Mouse (Mus musculus) heart, adult 11 months (tissue): ENCODE measurements at regions not wholly inside any gene's neighbourhood (a gene's known extent, or its start where the extent isn't known, plus 50 kb on each side); places are given as distances from the start of the nearest gene placed in this dataset.
A peak's percentile ranks its signal among the peaks of the same experiment; 100 is the strongest.

Experiments used
- DNase-seq: peaks from one replicate; pipeline ENCODE4 v3.0.0; 2022

DNA sequence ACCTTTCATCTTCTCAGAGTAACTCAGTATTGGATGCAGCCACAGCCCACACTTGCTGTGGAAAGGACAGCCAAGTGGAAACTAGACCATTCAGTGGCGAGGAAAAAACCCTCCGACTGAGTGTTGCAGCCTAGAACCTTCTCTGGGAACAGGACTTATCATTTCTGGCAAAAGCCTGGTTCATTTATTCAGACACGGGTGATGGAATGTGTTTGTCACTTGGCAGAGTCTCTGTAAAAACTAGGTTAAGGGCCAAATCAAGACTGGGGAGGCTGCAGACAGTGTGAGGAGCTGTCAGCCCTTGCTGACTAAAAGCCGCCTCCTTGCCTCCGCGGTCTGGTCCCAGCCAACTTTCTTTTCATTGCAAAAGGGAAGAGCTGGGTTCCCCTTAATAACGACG lies 212.3 kb upstream of the Pgrmc2 start:
- DNase-seq, result peak; percentile 99

DNA sequence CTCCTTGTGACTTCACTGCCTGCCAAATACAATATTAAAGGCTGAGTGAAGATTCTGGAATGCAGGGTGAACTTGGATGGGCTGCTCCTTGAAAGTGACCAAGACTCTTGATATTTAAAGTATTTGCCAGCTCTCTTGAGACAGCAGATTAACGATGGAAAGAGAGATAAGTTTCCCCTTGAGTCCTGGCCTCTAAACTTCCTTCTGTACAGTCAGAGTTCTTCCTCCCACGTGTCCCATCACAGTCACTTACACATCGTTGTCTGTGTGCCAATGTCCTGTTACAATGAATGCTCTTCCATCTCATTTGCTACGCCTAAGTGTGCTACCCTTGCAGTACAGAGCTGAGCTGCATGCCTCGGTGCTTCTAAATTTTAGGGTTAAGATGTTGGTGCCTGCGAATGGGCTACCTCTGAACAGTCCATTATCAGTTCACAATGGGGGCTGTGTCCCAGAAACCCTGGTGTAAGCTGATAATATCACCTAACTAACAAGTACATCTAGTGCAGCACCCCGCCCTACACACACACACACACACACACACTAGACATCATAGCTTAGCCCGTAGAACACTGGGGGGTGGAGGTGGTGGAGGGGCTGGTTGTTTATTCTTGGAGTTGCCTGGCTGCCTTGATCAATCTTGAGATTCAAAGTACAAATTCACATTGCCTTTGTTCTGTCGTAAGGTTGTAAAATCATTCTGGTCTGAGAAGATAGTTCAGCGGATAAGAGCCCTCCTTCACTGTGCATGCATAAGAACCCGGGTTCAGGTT lies 207.9 kb upstream of the Pgrmc2 start:
- DNase-seq, result no peak

DNA sequence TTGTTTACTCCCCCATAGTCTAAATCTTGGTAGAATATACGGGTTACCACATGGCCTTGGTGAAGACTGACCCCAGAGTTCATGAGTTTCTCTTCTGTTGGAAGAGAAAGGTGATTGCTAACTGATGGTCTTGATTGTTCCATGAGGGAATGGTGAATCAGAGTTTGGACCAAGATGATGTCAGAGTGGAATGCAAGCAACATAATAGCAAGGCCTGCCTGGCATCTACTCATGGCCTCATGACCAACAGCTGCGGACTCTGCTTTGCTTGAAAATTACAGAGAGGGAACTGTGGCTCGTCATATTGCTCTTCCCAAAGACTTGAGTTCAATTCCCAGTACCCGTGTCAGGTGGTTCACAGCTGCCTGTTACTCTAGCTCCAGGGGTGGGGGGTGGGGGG lies 205.9 kb upstream of the Pgrmc2 start:
- no peak for DNase-seq

DNA sequence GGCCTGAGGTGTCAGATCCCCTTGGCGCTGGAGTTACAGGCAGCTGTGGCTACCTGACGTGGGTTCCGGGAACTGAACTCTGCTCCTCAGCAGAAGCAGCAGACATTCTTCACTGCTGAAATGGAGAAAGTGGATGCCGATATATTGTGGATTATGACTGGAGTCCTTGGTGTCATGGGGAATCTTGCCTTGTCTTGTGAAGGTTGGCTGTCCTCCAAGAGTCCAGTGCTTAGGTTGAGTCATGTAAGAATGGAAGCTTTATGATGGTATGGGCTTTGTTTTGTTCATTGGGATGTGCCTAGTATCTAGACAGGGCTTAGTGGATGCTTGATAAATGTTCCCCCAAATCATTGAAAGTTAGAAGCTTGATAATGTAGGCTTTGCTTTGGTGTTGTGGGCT lies 205.2 kb upstream of the Pgrmc2 start:
- no peak for DNase-seq

DNA sequence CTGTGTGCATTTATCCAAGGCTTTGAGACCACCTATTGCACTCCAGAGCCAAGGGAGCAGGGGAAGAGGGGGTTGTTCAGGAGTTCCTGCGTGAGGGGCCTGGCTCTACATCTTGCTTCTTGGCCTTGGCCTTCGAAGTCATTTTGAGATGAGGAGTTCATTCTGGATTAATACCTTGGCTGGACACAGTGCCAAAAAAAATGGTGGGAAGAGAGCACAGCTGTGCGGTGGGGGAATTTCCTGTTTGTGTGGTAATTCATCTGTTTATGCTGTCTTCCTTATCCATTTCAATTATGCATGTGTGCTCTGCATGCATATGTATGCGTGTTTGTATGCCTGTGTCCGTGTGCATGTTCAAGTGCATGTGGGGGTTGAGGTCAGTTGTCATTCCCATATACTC lies 202.5 kb upstream of the Pgrmc2 start:
- DNase-seq, result no peak

DNA sequence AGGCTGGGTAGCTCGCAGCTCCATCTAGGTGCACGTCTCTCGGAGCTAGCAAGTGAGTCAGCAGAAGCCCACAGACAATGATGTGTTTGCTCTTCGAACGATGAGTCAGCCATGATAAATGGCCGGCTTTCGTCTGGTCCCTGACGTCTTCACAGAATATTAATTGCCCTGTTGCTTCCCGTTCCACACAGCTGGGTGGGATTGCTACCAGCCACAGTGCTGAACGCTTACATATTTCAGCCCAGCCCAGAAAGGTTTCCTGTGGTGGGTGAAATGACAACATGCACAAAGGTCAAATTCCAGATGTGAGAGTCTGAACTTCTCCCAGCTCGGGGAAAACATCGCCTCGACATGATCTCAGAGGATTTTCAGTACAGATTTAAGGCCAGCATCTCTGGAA lies 202.1 kb upstream of the Pgrmc2 start:
- DNase-seq, result peak; percentile 98

DNA sequence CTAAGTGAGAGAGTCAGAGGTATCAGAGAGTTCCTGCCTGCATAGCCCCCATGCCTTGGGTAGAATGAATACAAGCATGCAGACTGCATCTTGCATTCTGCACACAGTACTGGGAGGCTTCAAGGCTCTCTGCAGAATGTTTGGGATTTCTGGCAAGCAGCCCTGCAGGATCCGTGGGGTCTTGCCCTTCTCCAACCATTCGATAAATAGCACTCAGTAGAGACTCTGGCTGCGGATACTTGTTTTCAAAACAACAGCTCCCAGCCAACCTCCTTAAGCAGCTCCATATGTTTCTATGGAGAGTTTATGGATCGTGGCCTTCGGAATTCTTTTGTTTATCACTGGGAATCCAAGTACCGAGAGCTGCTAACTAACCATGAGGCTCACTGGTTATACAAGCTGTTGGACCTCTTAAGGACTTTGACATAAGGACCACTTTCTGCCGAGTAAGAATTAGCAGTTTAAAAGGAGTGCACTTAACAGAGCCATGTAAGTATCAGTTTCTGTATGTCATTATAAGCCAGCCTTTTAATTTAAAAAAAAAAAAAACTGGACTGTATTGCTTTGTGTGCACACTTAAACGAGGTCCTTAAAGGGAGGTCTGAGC lies 199.7 kb upstream of the Pgrmc2 start:
- no peak for DNase-seq

DNA sequence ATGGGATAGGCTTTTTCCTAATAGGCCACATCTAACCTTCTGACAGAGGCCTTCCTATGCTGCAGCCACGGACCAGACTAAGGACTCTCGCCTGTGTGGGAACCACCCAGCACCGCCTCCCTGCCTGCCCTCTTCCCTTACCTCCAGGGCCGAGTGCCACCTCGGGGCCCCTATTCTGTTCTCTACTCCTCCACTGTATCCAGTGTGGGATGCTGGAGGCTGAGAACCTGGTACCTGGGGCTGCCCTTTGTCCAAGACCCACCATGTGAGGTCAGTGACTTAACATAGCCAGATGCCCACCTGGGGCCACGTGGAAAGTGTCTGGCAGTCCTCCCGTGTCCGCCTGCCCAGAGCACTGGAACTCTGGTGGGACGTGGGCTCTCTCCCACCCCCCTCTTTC lies 193.2 kb upstream of the Pgrmc2 start:
- DNase-seq, result peak; percentile 88

DNA sequence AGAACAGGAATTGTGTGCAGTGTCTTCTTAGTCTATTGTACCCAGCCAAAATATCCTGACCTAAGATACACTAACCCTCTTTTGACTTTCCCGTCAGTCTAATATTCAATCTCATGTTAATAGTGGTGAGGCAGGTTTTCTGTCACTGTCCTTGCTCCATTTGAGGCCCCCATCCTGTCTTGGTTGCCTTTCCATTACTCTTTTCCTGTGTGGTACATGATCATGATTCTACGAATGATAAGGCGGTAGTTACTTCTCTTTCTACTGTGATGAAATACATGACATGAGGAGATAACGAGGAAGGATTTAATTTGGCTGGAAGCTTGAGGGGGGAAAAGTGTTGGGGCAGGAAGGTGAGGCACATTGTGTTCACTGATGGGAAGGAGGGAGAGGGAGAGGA lies 185.7 kb upstream of the Pgrmc2 start:
- peak; percentile 13 for DNase-seq

DNA sequence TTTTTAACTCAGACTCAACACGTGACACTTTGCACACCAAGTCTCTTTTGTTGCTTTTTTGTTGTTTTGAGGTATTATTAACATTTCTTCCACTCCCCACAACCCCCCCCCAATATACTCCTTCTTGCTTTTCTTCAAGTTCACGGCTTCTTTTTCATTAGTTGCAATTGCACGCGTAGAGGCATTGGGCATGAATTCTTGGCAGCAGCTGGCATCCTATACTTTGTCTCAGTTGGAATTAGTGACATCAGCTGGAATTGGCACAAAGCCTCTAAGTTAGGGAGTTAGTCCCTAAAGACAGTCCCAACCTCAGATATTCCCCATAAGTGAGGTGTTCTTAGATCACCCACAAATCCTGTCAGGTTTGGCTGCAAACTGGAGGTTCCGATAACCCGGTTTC lies 183.4 kb upstream of the Pgrmc2 start:
- DNase-seq, result no peak

DNA sequence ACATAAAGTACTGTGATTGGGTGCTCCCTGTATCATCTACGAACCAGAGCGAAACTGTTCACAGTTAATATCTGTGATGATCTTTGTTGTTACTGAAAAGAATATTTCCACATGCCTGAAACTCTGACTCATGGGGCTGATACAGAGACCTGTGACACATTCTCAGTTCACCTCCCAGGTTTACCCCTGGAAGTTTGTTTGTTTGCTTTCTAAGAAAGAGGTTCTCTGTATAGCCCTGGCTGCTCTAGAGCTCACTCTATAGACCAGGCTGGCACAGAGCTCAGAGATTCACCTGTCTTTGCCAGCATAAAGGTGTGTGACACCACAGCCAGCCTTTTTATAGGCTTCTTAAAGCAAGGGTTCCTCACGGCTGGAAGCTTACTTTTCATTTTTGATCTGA lies 182.6 kb upstream of the Pgrmc2 start:
- DNase-seq, result peak; percentile 58

DNA sequence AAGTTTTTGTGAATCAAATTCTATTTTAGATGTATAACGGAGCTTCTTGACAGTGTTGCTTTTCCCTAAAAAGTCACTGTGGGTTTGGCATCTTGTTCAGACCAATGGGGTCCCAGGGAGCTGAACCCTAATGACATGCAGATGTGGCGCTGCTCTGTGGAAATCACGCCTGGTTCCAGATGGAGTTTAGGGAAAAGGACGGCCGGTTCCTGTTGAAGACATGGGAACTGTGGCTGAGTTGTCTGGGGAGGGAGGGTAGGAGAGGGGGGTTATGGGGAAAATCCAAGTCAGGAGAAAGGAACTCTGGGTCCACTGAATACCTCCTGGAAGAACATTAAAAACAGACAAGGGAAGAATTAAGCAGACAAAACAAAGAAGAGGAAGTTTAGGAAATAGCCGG lies 175.4 kb upstream of the Pgrmc2 start:
- DNase-seq, result peak; percentile 94

DNA sequence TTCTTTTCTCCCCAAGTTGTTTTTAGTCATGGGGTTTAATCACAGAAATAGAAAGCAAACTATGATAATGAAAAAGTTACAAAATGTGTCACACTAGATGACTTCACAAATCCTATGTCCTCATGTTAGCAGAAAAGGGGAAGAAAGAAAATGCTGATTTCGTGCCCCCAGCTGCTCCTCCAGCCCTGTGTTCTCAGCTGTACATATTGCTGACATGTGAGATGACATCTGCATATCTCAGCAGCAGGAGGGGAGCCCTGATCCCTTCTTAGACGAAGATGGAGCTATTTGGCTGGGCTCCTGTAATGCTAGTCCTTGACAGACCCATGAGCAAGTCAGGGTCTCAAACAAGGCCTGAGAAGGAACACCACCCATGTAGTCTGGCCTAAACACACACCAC lies 162.1 kb upstream of the Pgrmc2 start:
- peak; percentile 83 for DNase-seq

DNA sequence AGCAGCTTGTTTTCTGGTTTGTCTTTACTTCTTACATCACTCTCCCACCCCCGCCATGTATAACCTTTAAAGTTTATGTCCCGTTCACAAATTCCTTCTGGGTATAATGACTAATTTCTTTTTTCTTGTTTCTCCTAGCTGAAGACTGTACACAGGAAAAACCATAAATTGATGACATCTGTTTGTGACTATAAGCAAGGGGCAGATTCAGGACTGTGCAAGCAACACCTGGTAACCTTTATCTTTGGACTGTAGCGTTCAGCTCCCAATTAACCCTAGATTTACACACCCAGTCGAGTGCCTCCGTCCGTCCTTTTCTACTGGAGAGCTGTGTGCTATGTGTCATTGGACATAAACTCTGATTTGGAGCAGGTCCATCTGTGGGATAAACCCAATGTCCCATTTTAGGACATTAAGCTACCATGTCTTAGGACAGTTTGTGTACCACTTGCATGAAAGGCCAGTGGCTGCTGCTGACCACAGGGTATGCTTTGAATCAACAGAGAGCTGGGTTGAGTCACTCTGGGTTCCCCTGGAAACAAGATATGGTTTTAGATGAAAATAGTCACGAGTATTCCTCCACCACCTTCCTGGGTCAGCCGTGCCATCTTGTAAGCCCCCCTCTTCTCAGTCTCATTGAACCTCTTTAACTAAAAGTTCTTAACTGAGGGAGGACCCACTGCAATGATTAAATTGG lies 159.2 kb upstream of the Pgrmc2 start:
- DNase-seq, result peak; percentile 46

DNA sequence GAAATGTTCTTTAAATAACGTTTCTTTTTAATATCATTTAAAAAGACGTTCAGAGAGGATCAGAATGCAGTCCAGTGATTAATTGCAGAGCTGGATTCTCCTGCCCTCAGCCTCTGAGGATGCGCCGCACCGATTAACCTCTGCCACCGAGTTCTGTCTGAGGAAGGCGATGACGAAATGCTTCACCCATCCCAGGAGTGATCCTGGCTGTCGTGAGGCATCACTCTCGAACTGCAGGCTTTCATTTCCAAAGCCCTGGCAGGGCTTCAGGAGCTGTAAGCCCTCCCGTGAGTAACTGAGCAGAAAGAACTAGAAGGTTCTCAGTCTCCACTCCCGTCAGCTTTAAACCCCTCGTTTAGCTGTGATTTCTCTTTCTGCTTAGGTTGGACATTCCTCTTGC lies 157.0 kb upstream of the Pgrmc2 start:
- DNase-seq, result peak; percentile 55

DNA sequence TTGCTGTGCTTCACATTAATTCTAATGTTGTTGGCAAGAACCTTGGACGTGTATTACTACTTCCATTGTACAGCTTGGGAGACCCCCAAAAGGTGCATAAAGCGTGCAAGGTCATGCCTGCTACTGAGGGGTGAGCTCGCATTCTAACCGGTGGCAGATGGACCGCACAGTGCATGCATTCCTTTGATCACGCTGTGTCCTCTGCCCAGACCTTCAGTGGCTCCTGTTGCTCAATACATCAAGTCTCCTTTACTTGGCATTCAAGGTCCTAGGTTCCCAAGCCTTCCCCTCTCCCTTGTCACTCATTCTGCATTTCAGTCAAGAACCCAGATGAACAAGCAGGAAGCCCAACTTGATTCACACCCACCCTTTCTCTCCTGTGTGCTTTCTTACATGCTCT lies 156.4 kb upstream of the Pgrmc2 start:
- peak; percentile 73 for DNase-seq

DNA sequence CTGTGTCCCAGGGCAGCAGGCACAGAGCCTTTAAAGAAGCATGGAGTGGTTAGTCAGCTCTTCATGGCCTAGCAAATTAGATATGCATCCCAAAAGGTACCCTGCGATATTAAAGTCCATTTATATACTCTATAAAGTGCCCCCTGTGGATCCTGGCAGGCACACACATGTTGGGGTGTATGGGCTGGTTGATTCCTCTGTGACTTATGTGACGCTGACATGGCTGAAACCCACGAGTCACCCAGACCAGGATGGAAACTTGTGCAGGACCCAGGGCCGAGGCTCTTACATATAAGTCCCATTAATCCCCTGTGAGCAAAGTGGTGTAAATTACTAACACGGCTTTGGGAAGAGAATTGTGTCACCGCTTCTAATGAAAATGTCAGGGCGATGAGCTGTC lies 155.2 kb upstream of the Pgrmc2 start:
- peak; percentile 57 for DNase-seq

DNA sequence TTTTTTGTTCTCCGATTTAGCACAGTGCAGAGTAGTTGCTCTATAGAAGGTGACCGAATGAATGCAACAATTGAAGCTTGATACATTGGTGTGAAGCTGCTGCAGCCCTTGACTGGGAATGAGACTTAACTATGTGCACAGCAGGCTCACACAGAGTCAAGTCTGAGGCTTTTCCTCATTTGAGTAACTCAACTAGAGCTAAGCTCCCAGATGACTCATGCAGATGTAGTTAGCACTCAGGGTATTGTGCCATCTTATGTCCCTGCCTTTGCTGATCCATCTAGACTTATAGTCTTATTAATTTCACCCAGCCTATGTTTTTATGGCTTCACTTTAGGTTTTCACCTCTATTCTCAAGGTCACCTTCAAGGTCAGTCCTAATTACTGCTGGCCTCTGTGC lies 152.8 kb upstream of the Pgrmc2 start:
- DNase-seq, result peak; percentile 46

DNA sequence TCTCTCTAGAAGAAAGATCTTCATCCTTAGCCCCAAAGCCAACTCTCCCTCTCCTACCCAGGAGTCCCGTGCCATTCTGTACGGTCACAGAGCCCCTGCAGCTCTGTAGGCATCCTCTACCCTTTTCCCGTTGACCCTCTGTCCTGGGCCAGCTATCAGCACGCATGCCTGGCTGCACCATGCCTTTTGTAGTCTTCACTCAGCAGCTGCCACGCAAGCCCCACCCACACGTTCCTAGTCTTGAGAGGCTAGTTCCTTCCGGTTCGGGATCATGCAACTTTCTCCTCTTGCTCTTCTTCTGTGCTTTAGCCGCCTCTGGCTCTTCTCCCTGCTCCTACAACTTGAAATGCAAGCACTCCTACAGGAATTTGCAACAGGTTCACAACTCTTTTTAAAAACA lies 152.1 kb upstream of the Pgrmc2 start:
- DNase-seq, result peak; percentile 93

DNA sequence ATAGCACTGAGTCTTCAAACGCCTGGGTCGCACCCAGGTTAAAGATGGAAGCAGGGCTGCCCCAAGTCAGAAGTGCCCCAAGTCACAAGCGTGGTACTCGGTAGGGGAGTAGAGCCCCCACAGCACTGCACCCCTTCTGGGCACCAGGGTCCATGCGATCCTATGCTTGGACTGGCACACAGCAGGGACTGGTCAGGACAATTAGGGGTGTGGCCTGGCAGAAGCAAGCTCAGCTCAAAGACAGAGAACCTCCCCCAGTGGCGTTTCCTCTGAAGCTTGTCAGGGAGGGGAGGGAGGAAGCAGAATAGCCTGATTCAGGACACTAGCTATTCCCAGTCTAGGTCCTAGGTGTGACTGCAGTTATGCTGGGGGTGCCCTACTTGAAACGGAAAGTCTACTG lies 151.3 kb upstream of the Pgrmc2 start:
- peak; percentile 90 for DNase-seq

DNA sequence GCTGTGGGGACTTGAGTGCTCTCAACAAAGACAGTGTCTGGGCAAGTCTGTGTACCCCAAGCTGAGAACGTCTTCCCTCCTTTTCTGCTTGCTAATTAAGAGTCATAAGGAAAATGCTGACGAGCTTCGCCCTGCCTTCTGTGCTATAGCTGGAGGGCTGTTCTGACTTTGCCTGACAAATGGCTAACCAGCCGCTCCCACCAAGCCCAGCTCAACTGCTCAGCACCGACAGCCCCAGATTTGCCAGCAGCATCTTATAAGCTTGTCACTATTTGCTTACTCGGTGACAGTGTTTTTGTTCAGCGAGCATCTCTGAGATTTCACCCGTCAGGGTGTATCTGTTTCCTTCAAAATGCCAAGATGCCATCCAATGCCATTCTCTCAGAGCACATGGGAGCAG lies 150.6 kb upstream of the Pgrmc2 start:
- DNase-seq, result peak; percentile 80

DNA sequence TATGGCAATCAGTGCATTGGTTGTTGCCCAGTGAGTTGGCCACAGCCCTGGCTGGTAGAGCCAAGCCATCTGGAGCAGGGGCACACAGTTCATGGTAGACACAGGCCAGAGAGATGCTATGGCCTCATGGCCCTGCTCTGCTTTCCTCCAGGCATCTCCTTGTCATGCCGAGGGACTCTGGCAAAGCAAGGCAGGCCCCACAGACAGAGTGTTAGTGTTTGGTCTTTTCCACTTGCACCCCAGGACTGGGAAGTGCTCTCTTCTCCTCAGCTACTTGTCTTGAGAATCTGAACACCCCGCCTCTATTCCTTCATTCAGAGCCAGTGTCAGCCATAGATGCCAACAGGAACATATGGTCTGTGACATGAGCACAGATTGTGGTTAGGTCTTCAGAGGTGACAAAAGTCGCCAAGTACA lies 148.1 kb upstream of the Pgrmc2 start:
- DNase-seq, result peak; percentile 54

DNA sequence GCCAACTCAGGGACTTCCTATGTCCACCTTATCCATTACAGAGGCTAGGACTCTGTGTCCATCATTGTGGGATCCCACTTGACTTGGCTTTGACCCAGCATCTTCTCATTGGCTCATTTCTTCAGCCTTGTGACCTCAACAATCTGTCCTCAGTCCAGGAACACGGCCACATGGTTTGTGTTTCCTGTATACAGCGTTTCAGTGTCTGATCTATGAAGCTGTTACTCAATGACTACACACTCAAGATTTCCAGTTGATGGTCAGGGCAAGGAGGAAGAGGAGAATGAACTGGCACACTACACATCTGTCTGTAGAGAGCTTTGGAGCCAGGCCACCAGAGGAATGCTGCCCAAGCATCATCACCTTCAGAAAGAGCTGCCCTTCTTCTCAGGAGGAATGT lies 146.6 kb upstream of the Pgrmc2 start:
- peak; percentile 84 for DNase-seq

DNA sequence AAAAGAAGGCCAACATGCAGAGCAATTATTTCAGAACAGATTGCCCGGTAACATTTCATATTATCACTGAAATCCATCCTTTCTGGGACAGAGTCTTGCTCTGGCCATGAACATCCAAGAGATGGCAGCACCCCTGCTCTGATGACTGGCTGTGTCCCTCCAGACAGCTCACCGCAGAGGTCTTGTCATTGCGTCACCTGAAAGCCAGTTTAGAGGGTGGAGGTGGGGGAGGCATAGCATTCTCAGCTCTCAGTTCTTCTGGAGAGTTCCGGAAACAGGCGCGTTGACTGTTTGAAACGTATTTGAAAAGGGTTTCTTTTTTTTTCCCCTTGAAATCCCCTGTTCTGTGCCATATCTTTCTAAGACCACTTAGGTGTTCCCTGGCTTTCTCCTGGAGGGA lies 145.7 kb upstream of the Pgrmc2 start:
- DNase-seq, result peak; percentile 92
